In genomic region chr7:135490500-135490886, GRCm38 (mm10) we compare ENCODE assay signal across 31 mouse cellular contexts. TPM values are rescaled to one million over a fixed set of nuclear protein-coding genes. Genes with fewer than 3 reads are reported as not detected.
DNase-seq lines count a peak whose midpoint lies in the region; ATAC-seq and TF ChIP-seq lines count a peak whose summit lies in the region.
"Had no signal": no experiment of that assay in that cellular context is flagged by ENCODE, and none has a peak within 500 bp of the region (broad histone marks: within the 10 kb centered on the region; RNA-seq: fewer than 3 reads in every experiment).

No protein-coding gene starts in this region.

- peak overlapping the region; percentile 19 for H3K4me2 ChIP-seq in CH12.LX (ENCODE audit: insufficient read depth, low read depth, poor library complexity, severe bottlenecking)
- no peak overlapping the region for H3K4me2 ChIP-seq in kidney, embryonic 14.5 days (replicated peaks; ENCODE audit: low read depth, low read length)
- H3K4me2 ChIP-seq: forebrain, embryonic 13.5 days; heart, embryonic 13.5 days; hindbrain, embryonic 12.5 days; hindbrain, embryonic 15.5 days had no signal

- H3K9ac ChIP-seq in CH12.LX (ENCODE audit: insufficient read depth, low read depth), result no peak overlapping the region
- H3K9ac ChIP-seq in kidney, embryonic 14.5 days (ENCODE audit: low read depth, low read length), result no peak overlapping the region
- H3K9ac ChIP-seq: forebrain, embryonic 13.5 days; forebrain, postnatal 0 days; heart, embryonic 13.5 days; hindbrain, embryonic 12.5 days; hindbrain, embryonic 15.5 days had no signal

- TF ChIP-seq CTCF in CH12.LX (conservative IDR thresholded peaks at IDR 0.05 in 1 of 2, IDR thresholded peaks at IDR 0.05 in 1 of 2; ENCODE audit: low read depth in 2 of 2, low read length in 2 of 2), result no peak

- no peaks in the 10 kb centered on the region for H3K79me2 ChIP-seq in CH12.LX (replicated peaks; ENCODE audit: control insufficient read depth, extremely low read depth, insufficient read depth, poor library complexity, severe bottlenecking)

- no peaks in the 10 kb centered on the region for H3K27me3 ChIP-seq in CH12.LX (replicated peaks)
- H3K27me3 ChIP-seq in kidney, embryonic 14.5 days (ENCODE audit: control insufficient read depth, insufficient read depth, low read length), result no peaks in the 10 kb centered on the region
- H3K27me3 ChIP-seq: hindbrain, embryonic 15.5 days had no signal

- 0 out of 2 replicates have a peak, but pooled peaks have one; percentile 24 for ATAC-seq in common myeloid progenitor, adult 5-6 weeks (replicated peaks; ENCODE audit: low read depth, poor library complexity, severe bottlenecking)
- ATAC-seq in megakaryocyte progenitor cell, adult 5-6 weeks (replicated peaks; ENCODE audit: poor library complexity), result peak; percentile 22
- ATAC-seq in kidney, embryonic 14.5 days (ENCODE audit: low FRiP score, low TSS enrichment), result no peak
- ATAC-seq: forebrain, embryonic 13.5 days; forebrain, postnatal 0 days; intestine, postnatal 0 days had no signal

- no peaks in the 10 kb centered on the region for H3K36me3 ChIP-seq in CH12.LX (replicated peaks in 1 of 2; ENCODE audit: control insufficient read depth in 1 of 2, insufficient read depth in 1 of 2, low read length in 1 of 2)
- no peaks in the 10 kb centered on the region for H3K36me3 ChIP-seq in kidney, embryonic 14.5 days (ENCODE audit: control insufficient read depth, insufficient read depth, low read length)
- H3K36me3 ChIP-seq: forebrain, embryonic 10.5 days; heart, embryonic 10.5 days; heart, embryonic 13.5 days; hindbrain, embryonic 12.5 days; hindbrain, embryonic 15.5 days had no signal

- no peak for TF ChIP-seq POLR2A in CH12.LX (IDR thresholded peaks at IDR 0.05; ENCODE audit: low read depth, low read length)

- H3K4me3 ChIP-seq in CH12.LX (replicated peaks in 1 of 3; ENCODE audit: low read depth in 2 of 3, low read length in 2 of 3, poor library complexity in 1 of 3), result no peak overlapping the region
- H3K4me3 ChIP-seq in kidney, embryonic 14.5 days (ENCODE audit: low read length), result no peak overlapping the region
- H3K4me3 ChIP-seq: forebrain, embryonic 10.5 days; forebrain, embryonic 13.5 days; heart, embryonic 10.5 days; heart, embryonic 13.5 days; hindbrain, embryonic 12.5 days; hindbrain, embryonic 15.5 days had no signal

- no peak for TF ChIP-seq RAD21 in CH12.LX (IDR thresholded peaks at IDR 0.05; ENCODE audit: low read depth, low read length)

- H3K27ac ChIP-seq in CH12.LX (ENCODE audit: insufficient read depth, low read depth), result no peak overlapping the region
- H3K27ac ChIP-seq in kidney, embryonic 14.5 days (ENCODE audit: low read depth, low read length), result no peak overlapping the region
- H3K27ac ChIP-seq: forebrain, embryonic 10.5 days; forebrain, embryonic 13.5 days; heart, embryonic 10.5 days; heart, embryonic 13.5 days; hindbrain, embryonic 12.5 days; hindbrain, embryonic 15.5 days had no signal

- in situ Hi-C loops in CH12.LX (cut with MboI; ENCODE audit: low pct_ligation_motif_present, low pct_unique_long_range_greater_than_20kb, low sequenced_read_pairs), result loop anchor here (5.0 to 25.0 kb wide), 4 partner anchors 137 to 1628 kb away; no protein-coding TSS in a partner anchor

- peak; percentile 75 for DNase-seq in CH12.LX (ENCODE audit: extremely low read depth)
- DNase-seq in frontal cortex, postnatal 10 days (ENCODE audit: low spot score in 2 of 2), result no peak
- no peak for DNase-seq in heart, adult 8-10 months (ENCODE audit: low spot score)
- DNase-seq: adrenal gland, postnatal 14 days; cerebellum, adult 11-12 months; cerebellum, adult 8-10 months; cerebellum, postnatal 36 days; forebrain, postnatal 0 days; gastrocnemius, postnatal 25 days; heart, postnatal 14 days; heart, postnatal 4 days had no signal

- WGBS in kidney, embryonic 14.5 days, result 43% methylated on average over 8 of the region's 8 CpGs

- peaks cover 11 to 37% of the 10 kb centered on the region in 2 experiments for H3K4me1 ChIP-seq in CH12.LX (ENCODE audit: control insufficient read depth in 1 of 2, insufficient read depth in 2 of 2)
- 0 out of 2 replicates have a peak, but pooled peaks cover 4% of the 10 kb centered on the region for H3K4me1 ChIP-seq in kidney, embryonic 14.5 days (ENCODE audit: control insufficient read depth, insufficient read depth, low read length)

- peaks cover 8% of the 10 kb centered on the region for H3K9me3 ChIP-seq in CH12.LX (replicated peaks; ENCODE audit: low read length)
- no peaks in the 10 kb centered on the region for H3K9me3 ChIP-seq in kidney, embryonic 14.5 days (ENCODE audit: control insufficient read depth, low read length)
- H3K9me3 ChIP-seq: forebrain, embryonic 13.5 days; heart, embryonic 10.5 days; hindbrain, embryonic 12.5 days; hindbrain, embryonic 15.5 days had no signal

- dilution Hi-C loops in CH12.LX (cut with MboI; ENCODE audit: extremely low pct_ligation_motif_present, extremely low pct_unique_long_range_greater_than_20kb, low sequenced_read_pairs), result no loop called here

- TF ChIP-seq EP300 in CH12.LX (IDR thresholded peaks at IDR 0.05; ENCODE audit: low read length), result peak; percentile 92

TF ChIP-seq in CH12.LX, 34 proteins besides CTCF, POLR2A, EP300 and RAD21 (continues in another document):
- TF ChIP-seq CHD2 (IDR thresholded peaks at IDR 0.05; ENCODE audit: low read length) (peak; percentile 69), ZMIZ1 (IDR thresholded peaks at IDR 0.05; ENCODE audit: low read depth, low read length) (no peak), ZKSCAN1 (IDR thresholded peaks at IDR 0.05; ENCODE audit: borderline replicate concordance, low read depth, low read length) (no peak), JUN (IDR thresholded peaks at IDR 0.05; ENCODE audit: insufficient read depth, low read depth, low read length) (peak; percentile 34; the same call in 1 of the 2 replicates), GABPA (IDR thresholded peaks at IDR 0.05; ENCODE audit: insufficient replicate concordance, low read depth, low read length) (no peak), MAX (IDR thresholded peaks at IDR 0.05; ENCODE audit: low read length) (no peak; the same call in 1 of the 2 replicates), MEF2A (IDR thresholded peaks at IDR 0.05; ENCODE audit: borderline replicate concordance, low read depth, low read length) (no peak), USF1 (IDR thresholded peaks at IDR 0.05; ENCODE audit: low read depth, low read length) (no peak), HCFC1 (IDR thresholded peaks at IDR 0.05; ENCODE audit: low read depth, low read length) (0 out of 2 replicates have a peak, but pooled peaks have one; percentile 31), PAX5 (IDR thresholded peaks at IDR 0.05; ENCODE audit: low read length) (no peak), JUND (conservative IDR thresholded peaks at IDR 0.05; ENCODE audit: low read depth, low read length) (no peak; the same call in 1 of the 2 replicates), KAT2A (IDR thresholded peaks at IDR 0.05; ENCODE audit: insufficient replicate concordance, low read length) (no peak), UBTF (IDR thresholded peaks at IDR 0.05; ENCODE audit: low read depth, low read length) (no peak), NELFE (IDR thresholded peaks at IDR 0.05; ENCODE audit: low read depth, low read length) (no peak), MAFK (IDR thresholded peaks at IDR 0.05; ENCODE audit: insufficient replicate concordance, low read length) (no peak), ZC3H11A (IDR thresholded peaks at IDR 0.05; ENCODE audit: low read depth, low read length) (no peak), POLR2AphosphoS2 (IDR thresholded peaks at IDR 0.05; ENCODE audit: low read depth, low read length) (no peak), USF2 (conservative IDR thresholded peaks at IDR 0.05; ENCODE audit: low read depth, low read length) (no peak), E2F4 (IDR thresholded peaks at IDR 0.05; ENCODE audit: insufficient replicate concordance, low read depth, low read length) (no peak), TCF12 (IDR thresholded peaks at IDR 0.05; ENCODE audit: low read depth, low read length) (peak; percentile 69; the same call in 1 of the 2 replicates), IRF4 (IDR thresholded peaks at IDR 0.05; ENCODE audit: low read depth, low read length) (peak; percentile 78; the same call in 1 of the 2 replicates), SMC3 (IDR thresholded peaks at IDR 0.05; ENCODE audit: low read depth, low read length) (no peak; the same call in 1 of the 2 replicates), ETS1 (conservative IDR thresholded peaks at IDR 0.05; ENCODE audit: low read depth, low read length) (peak; percentile 65), MYC (IDR thresholded peaks at IDR 0.05; ENCODE audit: low read depth, low read length) (no peak), ZNF384 (IDR thresholded peaks at IDR 0.05; ENCODE audit: low read depth, low read length) (no peak), TBP (conservative IDR thresholded peaks at IDR 0.05; ENCODE audit: low read depth, low read length) (no peak), SIN3A (IDR thresholded peaks at IDR 0.05; ENCODE audit: low read length) (peak; percentile 59; the same call in 1 of the 2 replicates), ELF1 (IDR thresholded peaks at IDR 0.05; ENCODE audit: low read depth, low read length) (0 out of 2 replicates have a peak, but pooled peaks have one; percentile 36), BHLHE40 (IDR thresholded peaks at IDR 0.05; ENCODE audit: low read depth, low read length) (peak; percentile 35), RCOR1 (conservative IDR thresholded peaks at IDR 0.05; ENCODE audit: low read depth, low read length) (peak; percentile 73; the same call in 1 of the 2 replicates)

RNA-seq across cellular contexts. Expression of gene Clrn3, which starts 38.0 kb away (rescaled TPM):
- total RNA-seq in CH12.LX (2012; rRNA removed), result not detected in 2 replicates
- total RNA-seq in CH12.LX (2014; rRNA removed), result not detected in 2 replicates
- polyA plus RNA-seq in CH12.LX (2012; ENCODE audit: insufficient read length, low read depth), result not detected in 2 replicates
- total RNA-seq in common myeloid progenitor, adult 5-6 weeks (2017), result not detected in 2 replicates
- 0.07 TPM in 1 of 2 replicates, not detected in the other for total RNA-seq in megakaryocyte progenitor cell, adult 5-6 weeks (2015)
- not detected in 2 replicates for total RNA-seq in megakaryocyte progenitor cell, adult 5-6 weeks (2017)
- polyA plus RNA-seq in kidney, embryonic 14.5 days (2014; fragmentation: Nextera tagmentation; extraction: Ambion mirVana), result 2.8 and 4.4 TPM in 2 replicates
- total RNA-seq in heart, adult 8-10 months (2022), result under 1 TPM in 1 of 4 experiments, not detected in 3; 0.11 TPM
- total RNA-seq: adrenal gland, adult 18-20 months; adrenal gland, postnatal 14 days; ES-E14; gastrocnemius, adult 8-10 months; gastrocnemius, postnatal 25 days; heart, postnatal 14 days; heart, postnatal 4 days had no signal
- polyA plus RNA-seq: activated CD4-positive, CD25-positive, alpha-beta regulatory T cell, adult 4 months; brain, embryonic 14.5 days; C2C12; CD4-positive, CD25-positive, alpha-beta regulatory T cell, adult 4 months; embryonic facial prominence, embryonic 11.5 days; embryonic facial prominence, embryonic 14.5 days; forebrain, embryonic 10.5 days; forebrain, embryonic 13.5 days; forebrain, postnatal 0 days; frontal cortex, adult 2 months; heart, embryonic 10.5 days; heart, embryonic 13.5 days; hindbrain, embryonic 12.5 days; hindbrain, embryonic 15.5 days had no signal

RNA-seq across cellular contexts. Expression of gene Ptpre, which starts 46.8 kb away (rescaled TPM):
- total RNA-seq in CH12.LX (2012; rRNA removed) (5.3 and 6.9 TPM in 2 replicates), CH12.LX (2014; rRNA removed) (2.3 and 2.4 TPM in 2 replicates)
- 3.2 and 3.7 TPM in 2 replicates for polyA plus RNA-seq in CH12.LX (2012; ENCODE audit: insufficient read length, low read depth)
- 80.7 and 86.9 TPM in 2 replicates for total RNA-seq in common myeloid progenitor, adult 5-6 weeks (2017)
- total RNA-seq in megakaryocyte progenitor cell, adult 5-6 weeks (2015), result 61.4 and 74.2 TPM in 2 replicates
- 49.6 and 59.1 TPM in 2 replicates for total RNA-seq in megakaryocyte progenitor cell, adult 5-6 weeks (2017)
- polyA plus RNA-seq in kidney, embryonic 14.5 days (2014; fragmentation: Nextera tagmentation; extraction: Ambion mirVana), result 1.6 and 2.0 TPM in 2 replicates
- total RNA-seq in heart, adult 8-10 months (2022), result 1 to 10 TPM; 1.9 to 3.8 (median 2.5) TPM

Comparison
In these comparisons a context has a peak if more than half of its experiments do, and no peak if none do; other contexts are left out.
1. RNA of gene Ptpre, which starts 46.8 kb away (total RNA-seq): 80.7 to 86.9 TPM in common myeloid progenitor, adult 5-6 weeks and 49.6 to 74.2 TPM in megakaryocyte progenitor cell, adult 5-6 weeks; 2.3 to 6.9 TPM in CH12.LX and 1.9 to 3.8 TPM in heart, adult 8-10 months; every median in the first group is over 4 times any median in the second.